Mouse (Mus musculus): ENCODE measurements around the gene Dnase2b.

- TF ChIP-seq CTCF (IDR thresholded peaks at IDR 0.05; ENCODE audit: low read depth) = no peak
- peak; percentile 25; the same call in 1 of the 2 replicates for TF ChIP-seq EP300 (IDR thresholded peaks at IDR 0.05; ENCODE audit: low read depth)
Measured at GRCm38 (mm10) chr3:146570148-146570782, 45.1 kb downstream of the Dnase2b start, which contains the start of gene Uox.

Measured in liver, postnatal 0 days (tissue).